Mouse (Mus musculus) hindbrain, postnatal 0 days (tissue): ENCODE results near the gene Slc27a5. TPM values are rescaled to one million over a fixed set of nuclear protein-coding genes. Genes with fewer than 3 reads are reported as not detected.

ENCODE experiments used
- ATAC-seq: fragments of 200-750 bp; cut with Nextera tagmentation; 2 replicates; pipeline ENCODE4 v1.8.0; 2017; ENCODE audit warnings: mild to moderate bottlenecking, moderate TSS enrichment, moderate library complexity
- DNase-seq: peaks from one replicate; pipeline ENCODE4 v3.0.0-alpha.2; 2015; ENCODE audit warnings: low spot score
- H3K27ac ChIP-seq: fragments of 300-500 bp; sonication (generic); 2 replicates; pipeline ENCODE4 v1.5.1; 2014; ENCODE audit warnings: mild to moderate bottlenecking
- H3K27me3 ChIP-seq: fragments of 300-500 bp; sonication (generic); 2 replicates; pipeline ENCODE4 v1.6.1; 2014; ENCODE audit warnings: low read length, mixed read lengths; ENCODE audit not compliant: insufficient read depth
- H3K36me3 ChIP-seq: fragments of 300-500 bp; sonication (generic); 2 replicates; pipeline ENCODE4 v1.6.1; 2014; ENCODE audit warnings: low read length, mixed read lengths; ENCODE audit not compliant: insufficient read depth
- H3K4me1 ChIP-seq: fragments of 300-500 bp; sonication (generic); 2 replicates; pipeline ENCODE4 v1.6.1; 2014; ENCODE audit warnings: antibody characterized with exemption, low read length, mixed read lengths; ENCODE audit not compliant: insufficient read depth
- H3K4me2 ChIP-seq: fragments of 300-500 bp; sonication (generic); 2 replicates; pipeline ENCODE4 v1.6.1; 2014; ENCODE audit warnings: low read depth, mild to moderate bottlenecking, low read length, moderate library complexity, mixed read lengths
- H3K4me3 ChIP-seq: fragments of 300-500 bp; sonication (generic); 2 replicates; pipeline ENCODE4 v1.5.1; 2014; ENCODE audit warnings: low read length
- H3K9ac ChIP-seq: fragments of 300-500 bp; sonication (generic); replicated peaks from 2 replicates; pipeline ENCODE4 v1.6.1; 2014; ENCODE audit warnings: mild to moderate bottlenecking, low read length, moderate library complexity, mixed read lengths
- H3K9me3 ChIP-seq: fragments of 300-500 bp; sonication (generic); 2 replicates; pipeline ENCODE4 v1.6.1; 2016; ENCODE audit warnings: low read length, mixed read lengths
- CTCF ChIP-seq: IDR thresholded peaks from 2 replicates; pipeline ENCODE4 v1.5.1; 2016; ENCODE audit warnings: antibody characterized with exemption, control low read depth, low read depth
- WGBS: fragments of 180-500 bp; shearing (Covaris S2); extraction: QIAGEN DNeasy Blood & Tissue Kit; methylation state at CpG from one replicate; pipeline ENCODE4 v1.1.7; 2014; 5-methylcytosine and 5-hydroxymethylcytosine counted together
- polyA plus RNA-seq: library from polyadenylated mRNA; unstranded; fragments of >200 nt; fragmentation: Nextera tagmentation; extraction: Ambion mirVana; gene quantifications from 2 replicates; pipeline ENCODE4 v1.2.1, GENCODE M21; 2015
- total RNA-seq: library from RNA; depleted of rRNA; stranded (reverse); fragments of >200 nt; gene quantifications from 2 replicates; pipeline ENCODE4 v1.2.3, GENCODE M21; 2014

Gene Slc27a5
- total and polyA plus RNA-seq, 2 experiments from 2014 or later = 0.29 to 1.7 TPM

GRCm38 (mm10) chr7:13028986-13029385 lies 31.0 kb upstream of the Slc27a5 start:
- no peak overlapping the region for H3K9ac ChIP-seq
- no peak overlapping the region for H3K4me2 ChIP-seq
- DNase-seq = no peak
- peaks cover 62% of the 10 kb centered on the region for H3K36me3 ChIP-seq
- ATAC-seq = no peak
- H3K4me3 ChIP-seq = no peak overlapping the region
- no peaks in the 10 kb centered on the region for H3K27me3 ChIP-seq
- H3K4me1 ChIP-seq = peaks cover 11% of the 10 kb centered on the region
- WGBS = 86% methylated on average over 4 of the region's 4 CpGs
- no peak overlapping the region for H3K27ac ChIP-seq
- TF ChIP-seq CTCF = no peak
- no peaks in the 10 kb centered on the region for H3K9me3 ChIP-seq

- no peaks in the 10 kb centered on the region for H3K9me3 ChIP-seq
- peak overlapping the region; percentile 90 for H3K4me2 ChIP-seq
- peak overlapping the region; percentile 98 for H3K9ac ChIP-seq
- DNase-seq = no peak
- TF ChIP-seq CTCF = no peak
- ATAC-seq = no peak
- peaks cover 7% of the 10 kb centered on the region for H3K4me1 ChIP-seq
- peak overlapping the region; percentile 99; the same call in 1 of the 2 replicates for H3K27ac ChIP-seq
- H3K4me3 ChIP-seq = peak overlapping the region; percentile 79
- 29% methylated on average over 4 of the region's 4 CpGs for WGBS
- H3K27me3 ChIP-seq = no peaks in the 10 kb centered on the region
- peaks cover 45% of the 10 kb centered on the region for H3K36me3 ChIP-seq
These were observed 27.6 kb upstream of the Slc27a5 start for GRCm38 (mm10) chr7:13025511-13026112.

- H3K36me3 ChIP-seq = peaks cover 37% of the 10 kb centered on the region
- H3K9ac ChIP-seq = peak overlapping the region; percentile 98
- peak overlapping the region; percentile 99 for H3K27ac ChIP-seq
- DNase-seq (peak; percentile 86), ATAC-seq (peak; percentile 73)
- H3K4me1 ChIP-seq = peaks cover 7% of the 10 kb centered on the region
- H3K4me2 ChIP-seq = peak overlapping the region; percentile 90
- no peaks in the 10 kb centered on the region for H3K9me3 ChIP-seq
- under 1% methylated on average over 36 of the region's 44 CpGs for WGBS
- no peaks in the 10 kb centered on the region for H3K27me3 ChIP-seq
- TF ChIP-seq CTCF = peak; percentile 51
- peak overlapping the region; percentile 79 for H3K4me3 ChIP-seq
These were observed 26.8 kb upstream of the Slc27a5 start for GRCm38 (mm10) chr7:13024805-13025204.

- peak; percentile 41 for TF ChIP-seq CTCF
- Histone ChIP-seq H3K27me3 (no peaks in the 10 kb centered on the region), H3K9me3 (no peaks in the 10 kb centered on the region), H3K4me3 (peak overlapping the region; percentile 79), H3K36me3 (peaks cover 30% of the 10 kb centered on the region), H3K27ac (peak overlapping the region; percentile 99), H3K9ac (peak overlapping the region; percentile 98), H3K4me1 (peaks cover 7% of the 10 kb centered on the region), H3K4me2 (peak overlapping the region; percentile 90)
- ATAC-seq (peak; percentile 94), DNase-seq (peak; percentile 98)
- under 1% methylated on average over 75 of the region's 95 CpGs for WGBS
These were observed 26.1 kb upstream of the Slc27a5 start for GRCm38 (mm10) chr7:13023928-13024731.

GRCm38 (mm10) chr7:13022773-13023535 lies 25.0 kb upstream of the Slc27a5 start:
- DNase-seq = peak; percentile 71

GRCm38 (mm10) chr7:13015217-13015616 lies 17.2 kb upstream of the Slc27a5 start:
- WGBS = 93% methylated on average over 1 of the region's 1 CpGs
- no peak overlapping the region for H3K4me2 ChIP-seq
- DNase-seq = no peak
- H3K4me1 ChIP-seq = 0 out of 2 replicates have a peak, but pooled peaks cover 5% of the 10 kb centered on the region
- no peak for TF ChIP-seq CTCF
- no peak overlapping the region for H3K4me3 ChIP-seq
- H3K9ac ChIP-seq = no peak overlapping the region
- H3K9me3 ChIP-seq = no peaks in the 10 kb centered on the region
- H3K27me3 ChIP-seq = no peaks in the 10 kb centered on the region
- no peak for ATAC-seq
- no peak overlapping the region for H3K27ac ChIP-seq
- no peaks in the 10 kb centered on the region for H3K36me3 ChIP-seq

More at GRCm38 (mm10) chr7:13022773-13023535, 25.0 kb upstream of the Slc27a5 start:
- Histone ChIP-seq H3K9me3 (no peaks in the 10 kb centered on the region), H3K9ac (peak overlapping the region; percentile 98), H3K4me1 (peaks cover 7% of the 10 kb centered on the region), H3K27me3 (no peaks in the 10 kb centered on the region), H3K4me2 (peak overlapping the region; percentile 90), H3K27ac (peak overlapping the region; percentile 99), H3K36me3 (peaks cover 18% of the 10 kb centered on the region), H3K4me3 (peak overlapping the region; percentile 79)
- peak; percentile 30 for ATAC-seq
- no peak for TF ChIP-seq CTCF
- WGBS = 3% methylated on average over 31 of the region's 31 CpGs
